Mouse (Mus musculus) intestine, embryonic 15.5 days (tissue): ENCODE results near the gene Tap1. TPM values are rescaled to one million over a fixed set of nuclear protein-coding genes. Genes with fewer than 3 reads are reported as not detected.

Experiments
- ATAC-seq: fragments of 200-750 bp; cut with Nextera tagmentation; 2 replicates; pipeline ENCODE4 v1.8.0; 2017; ENCODE audit warnings: moderate TSS enrichment, moderate library complexity
- H3K27ac ChIP-seq: fragments of 300-500 bp; sonication (generic); 2 replicates; pipeline ENCODE4 v1.5.1; 2015; ENCODE audit warnings: mild to moderate bottlenecking, inconsistent platforms
- H3K27me3 ChIP-seq: fragments of 300-500 bp; sonication (generic); replicated peaks from 2 replicates; pipeline ENCODE4 v1.6.1; 2015; ENCODE audit warnings: inconsistent platforms
- H3K36me3 ChIP-seq: fragments of 300-500 bp; sonication (generic); 2 replicates; pipeline ENCODE4 v1.6.1; 2015; ENCODE audit warnings: inconsistent platforms
- H3K4me1 ChIP-seq: fragments of 300-500 bp; sonication (generic); replicated peaks from 2 replicates; pipeline ENCODE4 v1.6.1; 2015; ENCODE audit warnings: inconsistent platforms
- H3K4me2 ChIP-seq: fragments of 300-500 bp; sonication (generic); replicated peaks from 2 replicates; pipeline ENCODE4 v1.6.1; 2015; ENCODE audit warnings: mild to moderate bottlenecking, inconsistent platforms
- H3K4me3 ChIP-seq: fragments of 300-500 bp; sonication (generic); replicated peaks from 2 replicates; pipeline ENCODE4 v1.5.1; 2015; ENCODE audit warnings: inconsistent platforms
- H3K9ac ChIP-seq: fragments of 300-500 bp; sonication (generic); 2 replicates; pipeline ENCODE4 v1.6.1; 2015; ENCODE audit warnings: inconsistent platforms
- H3K9me3 ChIP-seq: fragments of 300-500 bp; sonication (generic); 2 replicates; pipeline ENCODE4 v1.6.1; 2016; ENCODE audit warnings: inconsistent platforms
- WGBS: fragments of 180-500 bp; shearing (Covaris S2); methylation state at CpG from one replicate; pipeline ENCODE4 v1.1.7; 2015; 5-methylcytosine and 5-hydroxymethylcytosine counted together
- polyA plus RNA-seq: library from polyadenylated mRNA; unstranded; fragments of >200 nt; fragmentation: Nextera tagmentation; extraction: Ambion mirVana; gene quantifications from 2 replicates; pipeline ENCODE4 v1.2.1, GENCODE M21; 2015

The Tap1 gene
- polyA plus RNA-seq, 1 experiment from 2014 or later, result 6.9 TPM

DNA sequence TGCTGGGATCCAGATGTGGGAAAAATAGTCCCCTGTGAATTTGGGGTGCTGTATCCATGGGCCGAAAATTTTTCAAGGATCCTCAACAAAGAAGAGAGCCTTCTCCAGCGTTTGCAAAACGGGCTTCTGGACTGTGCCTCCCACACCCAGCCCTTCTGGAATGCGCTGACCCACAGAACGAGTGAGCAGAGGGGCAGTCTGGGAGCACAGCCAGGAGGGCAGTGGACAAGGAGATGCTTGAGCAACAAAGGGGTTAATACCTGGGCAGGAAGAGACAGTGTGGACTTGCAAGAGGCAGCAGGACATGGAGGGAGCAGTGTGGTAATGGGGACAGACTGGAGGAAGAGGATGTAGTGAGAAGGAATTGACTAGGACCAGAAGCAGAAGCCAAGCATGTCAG lies 31.8 kb upstream of the Tap1 start:
- WGBS, result 53% methylated on average over 5 of the region's 5 CpGs
- Histone ChIP-seq H3K36me3 (no peaks in the 10 kb centered on the region), H3K9ac (no peak overlapping the region), H3K9me3 (no peaks in the 10 kb centered on the region), H3K4me3 (no peak overlapping the region), H3K4me2 (no peak overlapping the region), H3K27me3 (no peaks in the 10 kb centered on the region), H3K27ac (no peak overlapping the region), H3K4me1 (no peaks in the 10 kb centered on the region)
- ATAC-seq, result no peak

DNA sequence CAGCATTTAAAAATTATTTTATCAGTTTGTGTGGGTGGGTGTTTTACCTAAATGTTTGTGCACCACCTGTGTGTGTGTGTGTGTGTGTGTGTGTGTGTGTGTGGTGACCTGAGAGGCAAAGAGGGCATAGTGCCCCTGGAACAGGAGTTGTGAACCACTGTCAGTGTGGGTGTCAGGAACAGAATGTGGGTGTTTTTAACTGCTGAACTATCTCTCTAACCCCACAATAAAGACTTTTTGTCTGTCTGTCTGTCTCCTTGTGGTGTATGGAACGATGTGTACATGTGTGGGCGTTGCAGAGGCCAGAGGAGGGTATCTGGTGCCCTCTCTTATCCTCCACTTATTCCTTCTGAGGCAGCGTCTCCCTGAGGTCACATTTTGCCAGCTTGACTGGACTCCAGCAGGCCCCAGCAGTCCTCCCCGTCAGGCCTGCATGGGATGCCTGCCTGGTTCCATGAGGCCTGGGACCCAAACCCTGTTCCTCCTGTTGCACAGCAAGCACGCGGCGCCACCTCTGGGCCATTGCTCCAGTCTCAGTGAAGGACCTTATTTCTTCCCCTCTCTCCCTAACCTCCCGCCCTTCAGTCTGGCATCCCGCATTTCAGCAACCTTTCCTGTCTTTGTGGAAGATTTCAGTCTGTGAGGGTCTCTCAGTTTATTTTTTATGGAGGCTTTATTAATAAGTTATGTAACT lies 23.0 kb upstream of the Tap1 start:
- Histone ChIP-seq H3K4me3 (no peak overlapping the region), H3K36me3 (no peaks in the 10 kb centered on the region), H3K4me2 (no peak overlapping the region), H3K4me1 (no peaks in the 10 kb centered on the region), H3K9me3 (no peaks in the 10 kb centered on the region), H3K9ac (no peak overlapping the region), H3K27ac (no peak overlapping the region), H3K27me3 (no peaks in the 10 kb centered on the region)
- 42% methylated on average over 9 of the region's 9 CpGs for WGBS
- no peak for ATAC-seq

DNA sequence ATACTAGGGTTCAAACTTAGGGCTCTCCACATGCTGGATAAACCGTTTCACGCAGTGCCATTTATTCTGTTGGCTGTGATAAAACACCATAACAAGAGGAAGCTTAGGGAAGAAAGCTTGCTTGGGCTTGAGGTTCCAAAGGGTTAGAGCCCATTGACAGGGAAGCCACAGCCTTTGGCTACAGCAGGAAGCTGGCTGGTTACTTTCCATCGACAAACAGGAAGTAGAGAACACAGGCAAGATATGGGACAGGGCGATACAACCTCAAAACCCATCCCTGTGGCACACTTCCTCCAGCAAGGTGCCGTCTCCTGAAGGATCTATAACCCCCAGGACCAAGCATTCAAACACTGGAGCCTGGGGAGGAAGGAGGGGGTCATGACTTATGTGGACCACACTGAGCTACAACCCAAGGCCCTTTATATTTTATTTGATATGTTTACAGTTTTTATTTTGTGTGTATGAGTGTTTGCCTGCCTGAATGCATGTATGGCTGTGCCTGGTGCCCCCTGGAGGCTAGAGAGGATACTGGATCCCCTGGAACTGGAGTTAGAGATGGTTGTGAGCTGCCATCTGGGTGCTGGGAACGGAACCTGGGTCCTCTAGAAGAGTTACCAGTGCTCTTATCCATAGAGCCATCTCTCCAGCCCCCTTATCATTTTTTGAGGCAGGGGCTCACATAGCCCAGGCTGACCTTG lies 22.2 kb upstream of the Tap1 start:
- Histone ChIP-seq H3K4me1 (no peaks in the 10 kb centered on the region), H3K27me3 (no peaks in the 10 kb centered on the region), H3K36me3 (no peaks in the 10 kb centered on the region), H3K9ac (no peak overlapping the region), H3K4me2 (no peak overlapping the region), H3K9me3 (no peaks in the 10 kb centered on the region), H3K27ac (no peak overlapping the region), H3K4me3 (no peak overlapping the region)
- WGBS, result 78% methylated on average over 6 of the region's 6 CpGs
- no peak for ATAC-seq

DNA sequence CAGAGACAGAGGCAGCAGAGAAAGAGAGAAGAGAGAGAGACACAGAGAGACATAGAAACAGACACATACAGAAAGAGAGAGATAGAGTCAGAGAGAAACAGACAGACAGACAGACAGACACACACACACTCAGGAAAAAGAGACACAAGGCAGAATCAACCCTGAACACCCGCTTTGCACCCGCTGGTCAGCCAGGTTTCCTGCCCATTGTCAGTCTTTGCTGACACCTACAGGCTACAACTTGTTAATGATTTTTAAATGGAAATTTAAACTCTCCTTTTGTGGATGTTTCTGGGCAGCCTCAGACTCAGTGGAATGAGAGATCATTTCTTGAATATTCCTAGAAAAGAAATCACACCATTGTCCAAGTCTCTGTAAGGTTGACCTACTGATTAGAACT lies 18.1 kb upstream of the Tap1 start:
- no peak for ATAC-seq
- Histone ChIP-seq H3K9ac (no peak overlapping the region), H3K4me3 (no peak overlapping the region), H3K9me3 (no peaks in the 10 kb centered on the region), H3K4me2 (no peak overlapping the region), H3K36me3 (no peaks in the 10 kb centered on the region), H3K27ac (no peak overlapping the region), H3K27me3 (no peaks in the 10 kb centered on the region), H3K4me1 (no peaks in the 10 kb centered on the region)
- 0% methylated on average over 2 of the region's 2 CpGs for WGBS

DNA sequence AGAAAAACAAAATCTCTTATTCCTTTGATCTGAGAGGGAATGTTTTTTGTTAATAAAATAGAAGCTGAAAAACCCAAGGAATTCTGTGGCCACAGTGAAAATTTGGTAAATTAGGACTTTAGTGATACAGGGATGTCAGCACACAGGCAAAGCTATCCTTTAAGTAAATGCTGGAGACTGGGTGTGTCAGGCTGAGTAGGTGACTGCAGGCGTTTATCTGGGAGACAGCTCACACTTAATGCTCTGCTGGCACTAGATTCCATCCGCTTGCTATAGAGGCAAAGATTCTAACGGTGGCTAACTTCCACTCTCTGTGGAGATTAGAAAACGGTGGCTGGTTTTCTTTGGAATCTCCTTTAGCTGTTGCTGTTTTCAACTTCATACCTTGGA lies 16.9 kb upstream of the Tap1 start:
- no peak overlapping the region for H3K4me2 ChIP-seq
- no peaks in the 10 kb centered on the region for H3K9me3 ChIP-seq
- no peak overlapping the region for H3K4me3 ChIP-seq
- H3K27ac ChIP-seq, result no peak overlapping the region
- no peaks in the 10 kb centered on the region for H3K4me1 ChIP-seq
- H3K27me3 ChIP-seq, result no peaks in the 10 kb centered on the region
- 20% methylated on average over 4 of the region's 4 CpGs for whole genome bisulfite sequencing
- no peaks in the 10 kb centered on the region for H3K36me3 ChIP-seq
- no peak overlapping the region for H3K9ac ChIP-seq
- no peak for ATAC-seq

GRCm38 (mm10) chr17:34170877-34171498 lies 16.4 kb upstream of the Tap1 start:
- H3K4me2 ChIP-seq, result no peak overlapping the region
- WGBS, result 38% methylated on average over 13 of the region's 13 CpGs
- H3K4me1 ChIP-seq, result no peaks in the 10 kb centered on the region
- no peak overlapping the region for H3K4me3 ChIP-seq
- no peaks in the 10 kb centered on the region for H3K27me3 ChIP-seq
- no peaks in the 10 kb centered on the region for H3K9me3 ChIP-seq
- no peaks in the 10 kb centered on the region for H3K36me3 ChIP-seq
- ATAC-seq, result no peak
- no peak overlapping the region for H3K27ac ChIP-seq
- no peak overlapping the region for H3K9ac ChIP-seq

DNA sequence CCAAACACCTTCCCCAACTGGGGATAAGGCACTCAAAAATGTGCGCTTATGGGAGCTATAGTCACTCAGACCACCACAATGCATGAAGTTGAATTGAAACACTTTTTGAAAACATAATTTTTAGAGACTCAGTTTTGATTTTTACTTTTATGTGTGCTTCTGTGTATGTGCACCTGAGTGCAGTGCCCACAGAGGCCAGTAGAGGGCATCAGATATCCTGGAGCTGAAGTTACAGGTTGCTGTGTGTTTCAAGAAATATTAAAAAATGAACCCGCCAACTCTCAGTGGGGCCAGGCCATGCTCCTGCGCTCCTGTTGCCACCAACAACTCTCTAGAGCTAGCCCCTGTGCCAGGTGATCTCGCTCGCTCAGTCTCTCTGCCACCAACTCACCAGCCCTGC lies 14.8 kb upstream of the Tap1 start:
- H3K9ac ChIP-seq, result no peak overlapping the region
- ATAC-seq, result no peak
- 96% methylated on average over 5 of the region's 5 CpGs for WGBS
- no peaks in the 10 kb centered on the region for H3K4me1 ChIP-seq
- H3K27me3 ChIP-seq, result no peaks in the 10 kb centered on the region
- no peaks in the 10 kb centered on the region for H3K9me3 ChIP-seq
- no peaks in the 10 kb centered on the region for H3K36me3 ChIP-seq
- no peak overlapping the region for H3K27ac ChIP-seq
- H3K4me3 ChIP-seq, result no peak overlapping the region
- H3K4me2 ChIP-seq, result no peak overlapping the region

DNA sequence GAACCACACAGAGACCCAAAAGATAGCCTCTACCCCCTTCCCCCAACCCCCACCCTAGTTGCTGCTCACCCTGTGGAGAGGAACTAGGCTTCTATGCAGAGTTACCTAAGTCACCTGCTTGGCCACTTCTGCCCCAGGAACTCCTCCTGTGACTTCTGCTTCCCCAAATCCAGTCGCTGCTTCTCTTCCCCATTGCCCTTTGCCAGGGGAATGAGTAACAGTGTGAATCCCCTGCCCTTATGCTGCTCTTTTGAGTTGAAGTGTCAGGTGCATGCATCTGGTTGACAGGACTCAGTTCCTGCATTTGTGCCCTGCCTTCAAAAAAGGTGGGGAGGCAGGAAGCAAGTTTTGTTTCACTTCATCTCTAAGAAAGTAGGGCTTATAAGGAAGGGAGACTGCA lies 13.3 kb upstream of the Tap1 start:
- no peak for ATAC-seq
- 62% methylated on average over 1 of the region's 1 CpGs for WGBS
- no peak overlapping the region for H3K9ac ChIP-seq
- no peaks in the 10 kb centered on the region for H3K36me3 ChIP-seq
- H3K27me3 ChIP-seq, result no peaks in the 10 kb centered on the region
- no peak overlapping the region for H3K4me3 ChIP-seq
- no peaks in the 10 kb centered on the region for H3K4me1 ChIP-seq
- no peak overlapping the region for H3K27ac ChIP-seq
- no peak overlapping the region for H3K4me2 ChIP-seq
- H3K9me3 ChIP-seq, result no peaks in the 10 kb centered on the region

DNA sequence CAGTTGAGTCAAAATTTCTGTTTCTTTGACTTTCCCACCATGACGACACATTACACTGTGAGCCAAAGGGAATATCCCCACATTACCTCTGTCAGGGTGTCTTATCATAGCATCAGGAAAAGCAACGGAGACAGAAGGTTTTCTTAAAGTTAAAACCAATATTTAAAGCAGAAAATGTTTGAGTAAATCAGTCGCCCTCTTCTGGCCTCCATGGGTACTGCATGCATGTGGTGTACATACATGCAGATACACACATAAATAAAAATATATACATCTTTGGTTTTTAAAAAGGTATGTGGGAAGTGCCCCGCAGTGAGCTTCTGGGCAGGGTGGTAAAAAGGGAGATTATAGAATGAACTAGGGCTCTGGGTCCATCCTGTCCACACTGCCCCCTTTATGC lies 10.2 kb upstream of the Tap1 start:
- Histone ChIP-seq H3K27ac (no peak overlapping the region), H3K9ac (no peak overlapping the region), H3K27me3 (no peaks in the 10 kb centered on the region), H3K4me2 (no peak overlapping the region), H3K4me1 (no peaks in the 10 kb centered on the region), H3K9me3 (no peaks in the 10 kb centered on the region), H3K36me3 (no peaks in the 10 kb centered on the region), H3K4me3 (no peak overlapping the region)
- no peak for ATAC-seq
- WGBS, result 71% methylated on average over 4 of the region's 4 CpGs

DNA sequence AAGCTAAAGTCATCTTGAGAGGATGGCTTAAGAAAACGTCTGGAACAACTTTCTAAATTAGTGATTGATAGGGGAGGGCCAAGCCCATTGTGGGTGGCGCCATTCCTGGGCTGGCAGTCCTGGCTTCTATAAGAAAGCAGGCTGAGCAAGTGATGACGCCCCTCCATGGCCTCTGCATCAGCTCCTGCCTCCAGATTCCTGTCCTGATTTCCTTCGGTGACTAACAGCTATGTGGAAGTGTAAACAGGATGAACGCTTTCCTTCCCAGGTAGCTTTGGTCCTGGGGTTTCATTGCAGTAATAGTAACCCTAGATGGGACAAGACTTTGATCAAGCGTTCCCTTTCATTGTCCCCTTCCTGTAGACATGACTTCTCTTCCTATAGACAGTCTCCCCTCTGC lies 8.3 kb upstream of the Tap1 start:
- Histone ChIP-seq H3K4me2 (no peak overlapping the region), H3K27me3 (no peaks in the 10 kb centered on the region; the same call in 1 of the 2 replicates), H3K9me3 (no peaks in the 10 kb centered on the region), H3K36me3 (no peaks in the 10 kb centered on the region), H3K9ac (no peak overlapping the region), H3K27ac (no peak overlapping the region), H3K4me3 (no peak overlapping the region), H3K4me1 (no peaks in the 10 kb centered on the region)
- 52% methylated on average over 6 of the region's 6 CpGs for WGBS
- ATAC-seq, result no peak

DNA sequence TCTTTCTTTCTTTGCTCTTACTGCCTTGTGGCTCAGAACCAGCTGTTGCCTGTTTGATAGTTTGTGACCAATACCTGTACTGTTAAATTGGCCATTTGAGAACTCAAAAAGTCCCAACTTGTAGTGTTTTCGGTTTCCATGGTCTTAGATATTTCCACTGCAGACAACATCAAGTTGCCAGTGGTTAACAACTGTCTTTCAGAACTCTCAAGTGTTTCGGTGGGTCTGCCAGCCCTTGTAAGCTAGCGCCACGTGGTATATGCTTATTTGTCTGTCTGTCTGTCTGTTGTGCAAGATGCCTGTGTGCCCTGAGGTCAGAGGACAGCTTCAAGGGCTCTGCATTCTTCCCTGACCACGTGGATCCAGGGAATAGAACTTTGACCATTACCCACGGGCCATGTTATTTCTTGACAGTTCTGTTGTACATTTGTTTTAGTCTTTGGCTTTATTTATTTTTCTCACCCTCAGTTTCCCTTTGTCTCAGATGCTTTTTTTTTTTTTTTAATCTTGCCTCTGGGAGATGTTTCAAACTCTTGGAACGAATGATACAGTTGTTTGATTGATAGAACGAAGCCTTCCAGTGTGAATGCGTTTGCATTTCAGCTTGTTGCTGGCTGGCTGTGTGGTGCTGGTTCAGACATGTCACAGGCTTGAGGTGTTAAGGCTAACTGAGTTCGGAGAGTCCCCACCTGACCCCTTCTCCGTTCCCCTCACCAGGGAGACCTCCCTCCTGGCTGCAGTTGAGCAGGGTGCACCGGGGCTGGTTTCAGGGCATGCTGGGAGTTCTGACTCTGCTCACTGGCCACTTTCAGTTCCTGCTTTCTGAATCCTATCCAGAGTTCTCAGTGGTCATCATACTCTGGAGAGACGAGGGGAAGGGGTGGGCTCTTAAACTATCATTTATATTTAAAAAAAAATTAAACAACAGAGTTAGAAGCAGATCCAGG lies 7.2 kb upstream of the Tap1 start:
- H3K4me2 ChIP-seq, result no peak overlapping the region
- ATAC-seq, result no peak
- no peaks in the 10 kb centered on the region for H3K36me3 ChIP-seq
- H3K9ac ChIP-seq, result no peak overlapping the region
- H3K27me3 ChIP-seq, result peaks cover under 1% of the 10 kb centered on the region
- no peak overlapping the region for H3K27ac ChIP-seq
- no peak overlapping the region for H3K4me3 ChIP-seq
- H3K4me1 ChIP-seq, result no peaks in the 10 kb centered on the region
- H3K9me3 ChIP-seq, result no peaks in the 10 kb centered on the region
- 69% methylated on average over 13 of the region's 13 CpGs for WGBS

DNA sequence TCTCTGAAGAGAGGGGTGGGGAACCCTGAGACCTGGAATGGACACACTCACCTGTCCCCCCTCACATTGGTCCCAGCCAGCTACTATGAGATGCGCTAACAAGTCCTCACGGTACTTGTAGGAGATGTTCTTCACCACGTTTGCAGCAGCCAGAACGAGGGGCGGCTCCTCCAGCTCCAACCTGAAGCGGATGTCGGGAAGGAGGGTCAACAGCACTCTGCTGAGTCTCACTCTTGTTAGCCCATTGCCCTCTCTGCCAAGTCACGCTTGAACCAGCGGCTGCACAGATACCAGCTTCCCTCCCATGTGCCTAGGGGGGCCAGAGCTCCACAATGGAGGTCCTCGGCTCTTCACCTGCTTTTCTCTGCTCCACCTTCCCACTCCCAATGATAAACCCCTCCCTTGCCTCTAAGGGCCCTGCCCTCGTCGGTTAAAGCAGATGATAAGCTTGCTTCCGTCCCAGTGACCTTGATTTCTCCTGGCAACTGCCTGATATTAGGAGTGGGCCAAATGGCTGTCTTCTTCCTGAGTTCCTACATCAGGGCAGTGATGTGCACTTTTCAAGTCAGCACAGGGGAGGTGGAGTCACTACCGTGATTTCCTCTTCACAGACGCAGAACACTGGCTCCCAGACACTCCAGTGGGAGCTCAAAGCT lies 3.7 kb upstream of the Tap1 start:
- Histone ChIP-seq H3K36me3 (no peaks in the 10 kb centered on the region), H3K9ac (no peak overlapping the region), H3K4me2 (no peak overlapping the region), H3K4me3 (no peak overlapping the region), H3K27ac (no peak overlapping the region), H3K27me3 (peaks cover 15% of the 10 kb centered on the region), H3K9me3 (no peaks in the 10 kb centered on the region), H3K4me1 (peaks cover 9% of the 10 kb centered on the region)
- no peak for ATAC-seq
- WGBS, result 68% methylated on average over 15 of the region's 15 CpGs
